Mouse (Mus musculus) cerebellum, postnatal 14 days (tissue): Measurements from ENCODE around the gene Hist1h2ad.
"Not testable (repeated sequence)": the region's sequence is repeated elsewhere in the genome, so short reads cannot be mapped to it uniquely, and the experiment has no call there.

Source experiments
- DNase-seq, 2 experiments: peaks; one replicate each; pipeline ENCODE4 v3.0.0; 2021; ENCODE audit warnings: mixed read lengths in 2 of 2

Gene Hist1h2ad

GRCm38 (mm10) chr13:23586099-23586939 is 12.1 kb downstream of the Hist1h2ad start:
- no peak for DNase-seq

GRCm38 (mm10) chr13:23586940-23587225 is 12.7 kb downstream of the Hist1h2ad start:
- no peak for DNase-seq

- DNase-seq = no peak
Observed at GRCm38 (mm10) chr13:23591206-23591605, 17.0 kb downstream of the Hist1h2ad start.

GRCm38 (mm10) chr13:23591886-23592285 is 17.7 kb downstream of the Hist1h2ad start:
- DNase-seq = not testable (repeated sequence)

GRCm38 (mm10) chr13:23592614-23593013 is 18.4 kb downstream of the Hist1h2ad start:
- DNase-seq = peak; percentile 71 to 79

- DNase-seq = no peak
Observed at GRCm38 (mm10) chr13:23593051-23593770, 19.0 kb downstream of the Hist1h2ad start.

- no peak for DNase-seq
Observed at GRCm38 (mm10) chr13:23595185-23595584, 21.0 kb downstream of the Hist1h2ad start.

GRCm38 (mm10) chr13:23595622-23596372 is 21.6 kb downstream of the Hist1h2ad start:
- DNase-seq = no peak

- peak; percentile 85 to 88 for DNase-seq
Observed at GRCm38 (mm10) chr13:23597957-23598356, 23.8 kb downstream of the Hist1h2ad start.

- DNase-seq = no peak
Observed at GRCm38 (mm10) chr13:23603182-23603699, 29.1 kb downstream of the Hist1h2ad start.

GRCm38 (mm10) chr13:23604452-23604851 is 30.3 kb downstream of the Hist1h2ad start:
- no peak for DNase-seq

- no peak for DNase-seq
Observed at GRCm38 (mm10) chr13:23605052-23605451, 30.9 kb downstream of the Hist1h2ad start.

GRCm38 (mm10) chr13:23609209-23609608 is 35.0 kb downstream of the Hist1h2ad start:
- no peak for DNase-seq

GRCm38 (mm10) chr13:23609844-23610243 is 35.7 kb downstream of the Hist1h2ad start:
- no peak for DNase-seq

- no peak for DNase-seq
Observed at GRCm38 (mm10) chr13:23610393-23610792, 36.2 kb downstream of the Hist1h2ad start.

- DNase-seq = no peak
Observed at GRCm38 (mm10) chr13:23611638-23612037, 37.5 kb downstream of the Hist1h2ad start.

- DNase-seq = no peak
Observed at GRCm38 (mm10) chr13:23620056-23620732, 46.0 kb downstream of the Hist1h2ad start.

GRCm38 (mm10) chr13:23620733-23621531 is 46.8 kb downstream of the Hist1h2ad start, which contains the start of gene Hist1h2be:
Gene Hist1h2be, minus strand, starts transcription at chr13:23621124.
- peak; percentile 72 to 83 for DNase-seq

- DNase-seq = peak; percentile 51 to 69
Observed at GRCm38 (mm10) chr13:23621532-23622174, 47.5 kb downstream of the Hist1h2ad start.

- DNase-seq = peak; percentile 92 to 93
Observed at GRCm38 (mm10) chr13:23622175-23622671, 48.0 kb downstream of the Hist1h2ad start, which contains the start of gene Hist1h1e. Gene Hist1h1e, minus strand, starts transcription at chr13:23622558.
